Mouse (Mus musculus): ENCODE results near the gene Mnat1. TPM values are rescaled to one million over a fixed set of nuclear protein-coding genes. Genes with fewer than 3 reads are reported as not detected.

Mnat1 gene
- total and polyA plus RNA-seq, 3 experiments, result 29.4 to 36.9 TPM; not detected in 1

DNA sequence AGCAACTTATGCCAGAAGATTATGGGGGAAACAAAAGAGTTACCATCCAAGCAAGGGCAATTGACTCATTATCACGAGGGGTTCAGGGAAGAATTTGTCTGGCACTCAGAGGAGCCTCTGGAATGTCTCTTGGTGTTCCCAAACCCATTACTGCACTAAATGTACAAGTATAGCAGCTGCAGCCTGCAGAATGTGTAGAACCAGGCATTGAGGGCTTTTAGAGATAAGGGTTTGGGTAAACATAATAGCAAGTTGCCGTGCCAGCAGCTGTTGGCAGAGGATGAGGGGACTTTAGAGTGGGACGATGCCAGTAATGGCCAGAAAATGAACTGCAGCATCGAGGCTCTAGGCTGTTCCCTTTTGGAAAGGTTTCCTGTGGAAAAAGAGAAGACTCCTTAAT lies 36.8 kb downstream of the Mnat1 start:
- no peak for DNase-seq (ENCODE audit: low read depth, low spot score)
- H3K4me1 ChIP-seq (ENCODE audit: control insufficient read depth in 1 of 2, insufficient read depth in 2 of 2, low read length in 2 of 2), result no peaks in the 10 kb centered on the region
- no peaks in the 10 kb centered on the region for H3K36me3 ChIP-seq (ENCODE audit: control insufficient read depth in 1 of 2, insufficient read depth in 2 of 2, low read length in 2 of 2)
- TF ChIP-seq SIN3A (IDR thresholded peaks at IDR 0.05; ENCODE audit: low read length) (no peak), MEF2A (IDR thresholded peaks at IDR 0.05; ENCODE audit: extremely low read depth, insufficient replicate concordance, low read depth, low read length, poor library complexity, severe bottlenecking) (no peak), HCFC1 (IDR thresholded peaks at IDR 0.05; ENCODE audit: low read depth, low read length) (no peak), TBP (IDR thresholded peaks at IDR 0.05; ENCODE audit: low read depth, low read length) (no peak), CHD2 (IDR thresholded peaks at IDR 0.05; ENCODE audit: low read length) (no peak), EP300 (IDR thresholded peaks at IDR 0.05; ENCODE audit: low read depth in 1 of 2, low read length in 2 of 2) (no peak)
- H3K27me3 ChIP-seq (ENCODE audit: control insufficient read depth in 1 of 2, insufficient read depth in 2 of 2, low read length in 2 of 2), result no peaks in the 10 kb centered on the region
- no peak overlapping the region for H3K9ac ChIP-seq (ENCODE audit: control insufficient read depth, low read depth, low read length, poor library complexity, severe bottlenecking)
- H3K27ac ChIP-seq (ENCODE audit: control insufficient read depth, low read depth, low read length), result no peak overlapping the region
- H3K9me3 ChIP-seq (replicated peaks; ENCODE audit: insufficient read depth, low read length), result no peaks in the 10 kb centered on the region
- no peak overlapping the region for H3K4me3 ChIP-seq (ENCODE audit: control insufficient read depth in 1 of 2, insufficient read depth in 1 of 2, low read depth in 2 of 2, low read length in 2 of 2)
- H3K79me2 ChIP-seq (ENCODE audit: control insufficient read depth, insufficient read depth, low read length, poor library complexity), result no peaks in the 10 kb centered on the region

DNA sequence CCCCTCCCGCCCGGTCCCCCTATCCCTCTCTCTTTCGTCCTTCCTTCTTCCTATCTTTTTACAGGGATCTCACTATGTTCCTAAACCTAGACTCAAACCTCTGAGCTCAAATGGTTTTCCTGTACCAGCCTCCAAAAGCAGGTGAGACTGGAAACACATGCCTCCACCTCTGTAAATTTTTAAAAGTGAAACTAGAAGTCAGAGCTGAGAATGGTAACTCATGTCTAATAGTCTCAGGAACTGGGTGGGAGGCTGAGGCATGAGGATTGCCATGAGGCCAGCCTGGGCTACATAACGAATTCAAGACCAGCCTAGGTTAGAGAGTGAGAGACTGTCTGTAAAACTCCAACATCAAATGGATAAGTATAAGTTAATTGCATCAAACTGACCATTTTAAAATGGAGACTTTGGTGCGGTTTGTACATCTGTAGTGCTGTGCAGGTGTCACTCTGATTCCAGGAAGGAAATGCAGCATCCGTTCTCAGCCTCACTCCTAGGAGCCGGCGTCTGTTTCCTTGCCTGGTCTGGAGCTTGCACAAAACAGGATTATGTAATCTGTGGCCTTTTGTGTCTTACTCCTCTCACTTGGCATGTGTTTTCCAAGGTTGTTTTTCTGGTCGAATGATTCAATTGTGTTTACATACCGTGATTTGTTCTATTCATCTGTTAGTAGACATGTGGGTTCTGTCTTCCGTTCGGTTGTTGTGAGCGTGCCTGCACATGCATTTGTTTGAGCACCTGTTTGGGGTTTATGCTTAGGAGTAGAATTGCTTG lies 39.1 kb downstream of the Mnat1 start:
- H3K36me3 ChIP-seq (ENCODE audit: control insufficient read depth in 1 of 2, insufficient read depth in 2 of 2, low read length in 2 of 2), result no peaks in the 10 kb centered on the region; a peak in 1 of 4 replicates
- no peak overlapping the region for H3K9ac ChIP-seq (ENCODE audit: control insufficient read depth, low read depth, low read length, poor library complexity, severe bottlenecking)
- H3K4me3 ChIP-seq (ENCODE audit: control insufficient read depth in 1 of 2, insufficient read depth in 1 of 2, low read depth in 2 of 2, low read length in 2 of 2), result no peak overlapping the region
- no peak overlapping the region for H3K27ac ChIP-seq (ENCODE audit: control insufficient read depth, low read depth, low read length)
- H3K79me2 ChIP-seq (ENCODE audit: control insufficient read depth, insufficient read depth, low read length, poor library complexity), result no peaks in the 10 kb centered on the region
- TF ChIP-seq NRF1 (IDR thresholded peaks at IDR 0.05; ENCODE audit: insufficient read depth, low read depth, low read length, poor library complexity, severe bottlenecking), result no peak
- no peak for TF ChIP-seq KAT2A (conservative IDR thresholded peaks at IDR 0.05; ENCODE audit: low read depth, low read length)
- no peak for TF ChIP-seq EP300 (IDR thresholded peaks at IDR 0.05; ENCODE audit: low read depth in 1 of 2, low read length in 2 of 2)
- no peak for TF ChIP-seq USF1 (IDR thresholded peaks at IDR 0.05; ENCODE audit: low read depth, low read length)
- TF ChIP-seq GATA1 (IDR thresholded peaks at IDR 0.05; ENCODE audit: low read depth, low read length), result no peak
- TF ChIP-seq USF2 (IDR thresholded peaks at IDR 0.05; ENCODE audit: borderline replicate concordance in 1 of 2, insufficient read depth in 1 of 2, low read depth in 1 of 2, low read length in 2 of 2), result no peak
- no peak for TF ChIP-seq POLR2AphosphoS2 (IDR thresholded peaks at IDR 0.05; ENCODE audit: low read length)
- no peak for TF ChIP-seq POLR2A (IDR thresholded peaks at IDR 0.05; ENCODE audit: control insufficient read depth in 1 of 2, insufficient read depth in 1 of 2, low read depth in 1 of 2, low read length in 2 of 2, poor library complexity in 1 of 2)
- no peak for TF ChIP-seq RCOR1 (IDR thresholded peaks at IDR 0.05; ENCODE audit: low read depth, low read length)
- no peak for TF ChIP-seq GABPA (IDR thresholded peaks at IDR 0.05; ENCODE audit: low read depth, low read length)
- TF ChIP-seq MYC (IDR thresholded peaks at IDR 0.05; ENCODE audit: low read depth, low read length), result no peak
- TF ChIP-seq MAX (IDR thresholded peaks at IDR 0.05; ENCODE audit: low read length), result no peak
- TF ChIP-seq MAFK (IDR thresholded peaks at IDR 0.05; ENCODE audit: borderline replicate concordance, low read depth, low read length), result no peak
- no peak for TF ChIP-seq ZMIZ1 (IDR thresholded peaks at IDR 0.05; ENCODE audit: low read depth, low read length)
- no peak for TF ChIP-seq NELFE (IDR thresholded peaks at IDR 0.05; ENCODE audit: low read depth, low read length)
- no peak for TF ChIP-seq BHLHE40 (IDR thresholded peaks at IDR 0.05; ENCODE audit: borderline replicate concordance, low read depth, low read length)
- no peak for TF ChIP-seq ZNF384 (IDR thresholded peaks at IDR 0.05; ENCODE audit: low read depth, low read length)
- TF ChIP-seq CHD1 (IDR thresholded peaks at IDR 0.05; ENCODE audit: low read depth, low read length), result no peak
- no peak for TF ChIP-seq HCFC1 (IDR thresholded peaks at IDR 0.05; ENCODE audit: low read depth, low read length)
- H3K9me3 ChIP-seq (replicated peaks; ENCODE audit: insufficient read depth, low read length), result no peaks in the 10 kb centered on the region
- no peak for DNase-seq (ENCODE audit: low read depth, low spot score)
- H3K27me3 ChIP-seq (ENCODE audit: control insufficient read depth in 1 of 2, insufficient read depth in 2 of 2, low read length in 2 of 2), result no peaks in the 10 kb centered on the region
- no peaks in the 10 kb centered on the region for H3K4me1 ChIP-seq (ENCODE audit: control insufficient read depth in 1 of 2, insufficient read depth in 2 of 2, low read length in 2 of 2)
